Mouse (Mus musculus) adrenal gland, adult (tissue): ENCODE measurements around the gene Ubl7.

Experiments used
- DNase-seq, 2 experiments: peaks; one replicate each; pipeline ENCODE4 v3.0.0; 2022 to 2023; ENCODE audit warnings: low spot score in 1 of 2; ENCODE audit not compliant: inconsistent age in 2 of 2

Ubl7 gene

GRCm38 (mm10) chr9:57945771-57946616 is 35.2 kb downstream of the Ubl7 start:
- DNase-seq, result no peak

GRCm38 (mm10) chr9:57947381-57948030 is 36.7 kb downstream of the Ubl7 start:
- no peak for DNase-seq

- no peak for DNase-seq
These were observed 37.7 kb downstream of the Ubl7 start for GRCm38 (mm10) chr9:57948333-57948931.

GRCm38 (mm10) chr9:57949102-57949704 is 38.4 kb downstream of the Ubl7 start:
- no peak for DNase-seq

- no peak for DNase-seq
These were observed 39.1 kb downstream of the Ubl7 start for GRCm38 (mm10) chr9:57949879-57950278.

- DNase-seq, result peak; percentile 67 to 75
These were observed 39.7 kb downstream of the Ubl7 start for GRCm38 (mm10) chr9:57950519-57950918.

GRCm38 (mm10) chr9:57951993-57952392 is 41.2 kb downstream of the Ubl7 start:
- peak; percentile 66 to 74 for DNase-seq

- DNase-seq, result peak; percentile 65 to 84
These were observed 44.4 kb downstream of the Ubl7 start for GRCm38 (mm10) chr9:57954962-57955744.

GRCm38 (mm10) chr9:57955764-57956163 is 45.0 kb downstream of the Ubl7 start:
- DNase-seq, result no peak

GRCm38 (mm10) chr9:57956196-57956837 is 45.5 kb downstream of the Ubl7 start:
- no peak for DNase-seq

- DNase-seq, result no peak
These were observed 46.1 kb downstream of the Ubl7 start for GRCm38 (mm10) chr9:57956838-57957236.

- DNase-seq, result no peak
These were observed 47.8 kb downstream of the Ubl7 start for GRCm38 (mm10) chr9:57958615-57959014.

GRCm38 (mm10) chr9:57959399-57959798 is 48.6 kb downstream of the Ubl7 start:
- no peak for DNase-seq

GRCm38 (mm10) chr9:57959886-57960866 is 49.4 kb downstream of the Ubl7 start:
- peak; percentile 77 to 81 for DNase-seq

GRCm38 (mm10) chr9:57961226-57961625 is 50.4 kb downstream of the Ubl7 start:
- no peak for DNase-seq

- DNase-seq, result no peak
These were observed 51.3 kb downstream of the Ubl7 start for GRCm38 (mm10) chr9:57961863-57962778.

- DNase-seq, result no peak
These were observed 52.6 kb downstream of the Ubl7 start for GRCm38 (mm10) chr9:57963249-57963997.
